Mouse (Mus musculus) forebrain, embryonic 15.5 days (tissue): ENCODE measurements around the gene Lrrc29. TPM values are rescaled to one million over a fixed set of nuclear protein-coding genes. Genes with fewer than 3 reads are reported as not detected.

Source experiments
- ATAC-seq: fragments of 200-750 bp; cut with Nextera tagmentation; replicated peaks from 2 replicates; pipeline ENCODE4 v1.8.0; 2017; ENCODE audit warnings: mild to moderate bottlenecking, moderate TSS enrichment, moderate library complexity
- H3K27ac ChIP-seq: fragments of 300-500 bp; sonication (generic); replicated peaks from 2 replicates; pipeline ENCODE4 v1.5.1; 2015; ENCODE audit warnings: mild to moderate bottlenecking, inconsistent platforms
- H3K27me3 ChIP-seq: fragments of 300-500 bp; sonication (generic); 2 replicates; pipeline ENCODE4 v1.6.1; 2015; ENCODE audit warnings: inconsistent platforms
- H3K36me3 ChIP-seq: fragments of 300-500 bp; sonication (generic); 2 replicates; pipeline ENCODE4 v1.6.1; 2015; ENCODE audit warnings: mild to moderate bottlenecking, inconsistent platforms
- H3K4me1 ChIP-seq: fragments of 300-500 bp; sonication (generic); 2 replicates; pipeline ENCODE4 v1.6.1; 2015; ENCODE audit warnings: inconsistent platforms
- H3K4me2 ChIP-seq: fragments of 300-500 bp; sonication (generic); replicated peaks from 2 replicates; pipeline ENCODE4 v1.6.1; 2015; ENCODE audit warnings: mild to moderate bottlenecking, inconsistent platforms
- H3K4me3 ChIP-seq: fragments of 300-500 bp; sonication (generic); 2 replicates; pipeline ENCODE4 v1.5.1; 2015; ENCODE audit warnings: mild to moderate bottlenecking, inconsistent platforms
- H3K9ac ChIP-seq: fragments of 300-500 bp; sonication (generic); replicated peaks from 2 replicates; pipeline ENCODE4 v1.6.1; 2015; ENCODE audit warnings: mild to moderate bottlenecking, inconsistent platforms
- H3K9me3 ChIP-seq: fragments of 300-500 bp; sonication (generic); 2 replicates; pipeline ENCODE4 v1.6.1; 2016; ENCODE audit warnings: inconsistent platforms
- WGBS: fragments of 180-500 bp; shearing (Covaris S2); methylation state at CpG from one replicate; pipeline ENCODE4 v1.1.7; 2015; ENCODE audit warnings: mixed read lengths; 5-methylcytosine and 5-hydroxymethylcytosine counted together
- polyA plus RNA-seq: library from polyadenylated mRNA; unstranded; fragments of >200 nt; fragmentation: Nextera tagmentation; extraction: Ambion mirVana; gene quantifications from 2 replicates; pipeline ENCODE4 v1.2.1, GENCODE M21; 2015

The Lrrc29 gene
- polyA plus RNA-seq, 1 experiment from 2014 or later, result 0.59 TPM

GRCm38 (mm10) chr8:105339886-105340635, 14.0 kb upstream of the Lrrc29 start:
- no peak overlapping the region for H3K4me2 ChIP-seq
- no peak overlapping the region for H3K4me3 ChIP-seq
- H3K27me3 ChIP-seq, result no peaks in the 10 kb centered on the region
- H3K9ac ChIP-seq, result no peak overlapping the region
- no peaks in the 10 kb centered on the region for H3K36me3 ChIP-seq
- no peaks in the 10 kb centered on the region for H3K4me1 ChIP-seq
- WGBS, result 81% methylated on average over 6 of the region's 6 CpGs
- no peaks in the 10 kb centered on the region for H3K9me3 ChIP-seq
- no peak for ATAC-seq
- H3K27ac ChIP-seq, result no peak overlapping the region

DNA sequence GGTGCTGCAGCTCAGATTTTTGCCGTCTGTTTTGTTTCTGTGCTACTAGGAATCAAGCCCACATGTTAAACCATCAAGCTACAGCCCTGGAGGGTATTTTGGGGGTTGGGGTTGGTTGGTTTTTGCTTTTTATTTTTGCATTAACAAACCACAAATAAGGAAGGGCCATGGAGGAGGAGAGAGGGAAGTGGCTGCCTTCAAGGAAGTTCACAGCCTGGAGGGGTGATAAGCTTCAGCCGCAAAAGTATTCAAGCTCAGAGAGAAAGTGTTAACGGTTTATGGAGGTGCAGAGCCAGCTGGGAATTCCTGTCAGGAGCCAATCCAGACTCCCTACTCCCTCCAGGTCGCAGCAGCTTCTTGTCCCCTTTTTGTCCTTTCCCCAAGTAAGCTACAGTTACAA, 12.9 kb upstream of the Lrrc29 start:
- Histone ChIP-seq H3K27ac (no peak overlapping the region), H3K4me1 (no peaks in the 10 kb centered on the region), H3K9ac (no peak overlapping the region), H3K36me3 (no peaks in the 10 kb centered on the region; the same call in 1 of the 2 replicates), H3K9me3 (no peaks in the 10 kb centered on the region), H3K4me2 (no peak overlapping the region), H3K27me3 (no peaks in the 10 kb centered on the region), H3K4me3 (no peak overlapping the region)
- WGBS, result 71% methylated on average over 4 of the region's 4 CpGs
- no peak for ATAC-seq

DNA sequence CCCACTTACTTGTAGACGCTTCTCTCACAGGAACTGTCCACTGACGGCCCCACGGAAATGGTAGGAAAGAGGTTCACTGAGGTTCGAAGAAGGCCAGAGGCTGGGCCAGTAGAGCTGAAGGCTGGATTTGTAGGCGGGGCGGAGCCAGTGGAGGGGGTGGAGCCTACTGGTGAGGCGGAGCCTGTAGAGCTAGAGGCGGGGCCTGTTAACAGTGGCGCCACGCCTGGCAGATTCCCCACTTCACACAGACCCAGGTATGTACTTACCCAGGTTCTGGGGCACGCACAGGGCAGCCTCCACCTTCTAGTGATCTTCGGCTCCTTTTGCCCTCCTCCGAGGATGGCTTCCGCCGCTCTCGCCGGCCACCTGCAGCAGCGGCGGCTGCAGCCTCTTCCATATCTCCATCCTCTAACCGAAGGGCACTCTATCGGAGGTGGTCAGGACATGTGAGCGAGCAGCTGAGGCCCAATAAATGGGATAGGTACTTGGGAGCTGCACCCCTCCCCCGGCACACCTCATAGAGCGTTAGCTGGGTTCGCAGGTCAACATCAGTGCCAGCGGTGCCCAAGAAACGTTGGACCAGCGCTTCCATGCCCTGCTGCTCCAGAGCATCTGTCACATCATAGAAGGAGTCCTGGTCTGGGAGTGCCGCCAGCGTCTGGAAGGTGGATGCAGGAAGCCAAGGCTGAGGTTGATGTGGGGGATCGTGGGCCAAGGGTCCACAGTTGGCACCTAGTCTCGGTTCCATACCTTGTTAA, 10.5 kb upstream of the Lrrc29 start:
- Histone ChIP-seq H3K4me3 (no peak overlapping the region), H3K9me3 (no peaks in the 10 kb centered on the region), H3K27ac (no peak overlapping the region), H3K9ac (no peak overlapping the region), H3K4me1 (no peaks in the 10 kb centered on the region), H3K27me3 (no peaks in the 10 kb centered on the region), H3K36me3 (peaks cover 9% of the 10 kb centered on the region), H3K4me2 (no peak overlapping the region)
- WGBS, result 49% methylated on average over 32 of the region's 32 CpGs
- no peak for ATAC-seq

GRCm38 (mm10) chr8:105332523-105332922, 6.4 kb upstream of the Lrrc29 start:
- no peak for ATAC-seq
- WGBS, result 69% methylated on average over 2 of the region's 2 CpGs
- H3K4me3 ChIP-seq, result no peak overlapping the region
- H3K27me3 ChIP-seq, result no peaks in the 10 kb centered on the region
- H3K9me3 ChIP-seq, result no peaks in the 10 kb centered on the region
- peaks cover 44% of the 10 kb centered on the region for H3K36me3 ChIP-seq
- no peak overlapping the region for H3K27ac ChIP-seq
- H3K9ac ChIP-seq, result no peak overlapping the region
- H3K4me1 ChIP-seq, result peaks cover under 1% of the 10 kb centered on the region
- no peak overlapping the region for H3K4me2 ChIP-seq

GRCm38 (mm10) chr8:105331931-105332330, 5.9 kb upstream of the Lrrc29 start:
- peaks cover 44% of the 10 kb centered on the region for H3K36me3 ChIP-seq
- H3K4me3 ChIP-seq, result no peak overlapping the region
- no peaks in the 10 kb centered on the region for H3K9me3 ChIP-seq
- no peak for ATAC-seq
- no peaks in the 10 kb centered on the region for H3K27me3 ChIP-seq
- H3K4me2 ChIP-seq, result no peak overlapping the region
- WGBS, result 97% methylated on average over 9 of the region's 9 CpGs
- H3K4me1 ChIP-seq, result peaks cover 7% of the 10 kb centered on the region
- no peak overlapping the region for H3K9ac ChIP-seq
- no peak overlapping the region for H3K27ac ChIP-seq

GRCm38 (mm10) chr8:105331469-105331868, 5.4 kb upstream of the Lrrc29 start:
- ATAC-seq, result no peak
- 96% methylated on average over 22 of the region's 22 CpGs for WGBS
- no peaks in the 10 kb centered on the region for H3K9me3 ChIP-seq
- H3K27ac ChIP-seq, result no peak overlapping the region
- no peak overlapping the region for H3K4me3 ChIP-seq
- H3K4me2 ChIP-seq, result no peak overlapping the region
- H3K36me3 ChIP-seq, result peaks cover 44% of the 10 kb centered on the region
- H3K9ac ChIP-seq, result no peak overlapping the region
- H3K4me1 ChIP-seq, result peaks cover 9% of the 10 kb centered on the region
- no peaks in the 10 kb centered on the region for H3K27me3 ChIP-seq

- no peak for ATAC-seq
- WGBS, result 94% methylated on average over 12 of the region's 12 CpGs
- peaks cover 44% of the 10 kb centered on the region for H3K36me3 ChIP-seq
- H3K4me3 ChIP-seq, result no peak overlapping the region
- H3K27ac ChIP-seq, result no peak overlapping the region
- H3K9me3 ChIP-seq, result no peaks in the 10 kb centered on the region
- H3K4me1 ChIP-seq, result peaks cover 13% of the 10 kb centered on the region
- no peaks in the 10 kb centered on the region for H3K27me3 ChIP-seq
- H3K9ac ChIP-seq, result no peak overlapping the region
- no peak overlapping the region for H3K4me2 ChIP-seq
These were observed 4.2 kb upstream of the Lrrc29 start for GRCm38 (mm10) chr8:105330325-105330724.

DNA sequence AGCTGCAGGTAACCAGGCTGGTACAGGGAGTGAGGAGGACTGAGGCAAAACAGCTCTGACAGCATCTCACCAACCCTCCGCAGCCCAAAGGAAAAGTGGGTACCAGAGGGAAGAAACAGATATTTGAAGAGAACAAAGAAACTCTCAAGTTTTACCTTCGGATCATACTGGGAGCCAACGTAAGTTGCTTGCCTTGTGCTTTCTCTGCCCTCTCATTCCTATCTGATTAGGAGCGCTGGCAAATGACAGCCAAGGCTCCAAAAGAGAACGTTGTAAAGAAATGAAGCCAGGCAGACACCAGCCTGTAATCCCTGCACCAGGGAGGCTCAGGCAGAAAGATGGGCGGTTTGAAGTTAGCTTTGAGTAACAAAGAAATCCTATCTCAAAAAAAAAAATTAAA, 890 bp upstream of the Lrrc29 start:
- Histone ChIP-seq H3K4me1 (peaks cover 19% of the 10 kb centered on the region), H3K4me2 (peak overlapping the region; percentile 69), H3K4me3 (peak overlapping the region; percentile 62), H3K9ac (peak overlapping the region; percentile 55), H3K27ac (peak overlapping the region; percentile 77; the same call in 1 of the 2 replicates), H3K27me3 (no peaks in the 10 kb centered on the region), H3K36me3 (peaks cover 40% of the 10 kb centered on the region), H3K9me3 (no peaks in the 10 kb centered on the region)
- ATAC-seq, result no peak; the same call in 1 of the 2 replicates
- 38% methylated on average over 6 of the region's 6 CpGs for WGBS

DNA sequence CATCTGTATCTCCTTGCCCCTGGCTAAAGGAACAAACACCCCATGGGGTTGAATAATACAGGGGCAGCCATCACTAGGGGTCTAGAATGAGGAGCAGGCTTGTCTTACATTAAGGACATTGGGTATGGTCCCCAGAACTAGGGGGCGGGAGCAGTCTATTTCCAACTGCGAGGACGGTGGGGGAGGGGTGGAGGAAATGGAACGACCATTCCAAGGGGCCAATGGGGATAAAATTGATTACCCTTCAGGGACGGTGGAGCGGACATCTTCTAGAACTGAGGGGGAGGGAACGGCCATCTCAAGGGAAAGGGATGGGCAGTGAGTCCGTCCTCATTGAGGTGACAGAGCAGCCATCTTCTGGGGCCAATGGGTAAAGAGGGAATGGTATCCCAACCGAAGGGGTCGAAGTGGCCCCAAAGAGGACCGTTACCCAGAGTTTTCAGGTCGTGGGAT, 411 bp downstream of the Lrrc29 start:
- Histone ChIP-seq H3K4me1 (peaks cover 19% of the 10 kb centered on the region), H3K27ac (peak overlapping the region; percentile 41; the same call in 1 of the 2 replicates), H3K4me2 (peak overlapping the region; percentile 79), H3K9ac (peak overlapping the region; percentile 69), H3K36me3 (peaks cover 33% of the 10 kb centered on the region), H3K4me3 (peak overlapping the region; percentile 62), H3K27me3 (no peaks in the 10 kb centered on the region), H3K9me3 (no peaks in the 10 kb centered on the region)
- peak; percentile 63; the same call in 1 of the 2 replicates for ATAC-seq
- WGBS, result under 1% methylated on average over 12 of the region's 12 CpGs

DNA sequence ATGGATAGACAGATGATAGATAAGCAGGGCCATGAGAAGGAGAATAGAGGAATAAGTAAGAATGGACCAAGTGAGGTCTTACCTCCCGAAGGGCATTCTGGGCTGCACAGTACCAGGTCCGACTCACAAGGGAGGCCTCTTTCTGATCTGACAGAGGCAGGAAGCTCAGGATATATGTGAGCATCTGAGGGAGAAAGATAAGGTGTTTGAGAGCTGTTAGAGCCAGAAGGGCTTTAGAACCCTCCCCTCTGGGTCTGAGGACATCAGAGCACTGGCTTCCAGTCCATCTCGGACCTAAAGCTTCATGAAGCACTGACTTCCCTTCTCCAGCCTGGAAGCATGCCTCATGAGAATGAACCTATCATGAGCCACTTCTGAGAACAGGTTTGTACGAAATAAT, 2.9 kb downstream of the Lrrc29 start:
- peaks cover 19% of the 10 kb centered on the region for H3K4me1 ChIP-seq
- no peak overlapping the region for H3K27ac ChIP-seq
- WGBS, result 94% methylated on average over 4 of the region's 4 CpGs
- no peak overlapping the region for H3K9ac ChIP-seq
- no peak overlapping the region for H3K4me3 ChIP-seq
- no peaks in the 10 kb centered on the region for H3K9me3 ChIP-seq
- no peaks in the 10 kb centered on the region for H3K27me3 ChIP-seq
- peaks cover 12% of the 10 kb centered on the region for H3K36me3 ChIP-seq
- ATAC-seq, result no peak
- no peak overlapping the region for H3K4me2 ChIP-seq

DNA sequence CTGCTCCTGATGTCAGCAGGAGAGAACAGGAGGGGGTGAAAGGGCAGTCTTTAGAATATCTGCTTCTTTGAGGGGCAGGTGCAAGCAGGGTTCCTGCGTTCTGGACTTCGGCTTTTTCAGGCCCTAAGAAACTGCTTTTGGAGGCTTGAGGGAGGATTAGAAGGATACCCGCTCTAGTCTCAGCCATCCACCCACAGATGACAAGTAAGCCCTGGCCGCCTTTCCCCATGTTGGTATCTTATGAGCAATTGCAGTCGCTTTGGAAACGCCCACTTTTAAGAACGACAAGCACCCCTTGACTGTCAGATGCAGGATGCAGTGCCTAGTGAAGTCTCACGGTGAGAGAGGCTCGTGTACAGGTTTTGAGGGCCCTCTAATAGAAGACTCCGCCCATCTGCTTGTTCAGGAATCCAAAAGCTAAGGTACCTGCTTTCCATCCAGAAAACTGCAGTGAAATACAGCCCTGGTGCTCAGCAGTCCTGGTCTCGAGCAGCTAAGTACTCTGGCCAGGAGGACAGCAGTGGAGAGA, 7.4 kb downstream of the Lrrc29 start:
- H3K4me2 ChIP-seq, result no peak overlapping the region
- H3K4me1 ChIP-seq, result no peaks in the 10 kb centered on the region
- H3K27ac ChIP-seq, result no peak overlapping the region
- H3K9ac ChIP-seq, result no peak overlapping the region
- WGBS, result 79% methylated on average over 11 of the region's 11 CpGs
- ATAC-seq, result no peak
- H3K36me3 ChIP-seq, result peaks cover 34% of the 10 kb centered on the region; the same call in 1 of the 2 replicates
- H3K27me3 ChIP-seq, result no peaks in the 10 kb centered on the region
- no peaks in the 10 kb centered on the region for H3K9me3 ChIP-seq
- no peak overlapping the region for H3K4me3 ChIP-seq

GRCm38 (mm10) chr8:105317941-105318340, 8.1 kb downstream of the Lrrc29 start:
- Histone ChIP-seq H3K27ac (no peak overlapping the region), H3K4me1 (no peaks in the 10 kb centered on the region), H3K4me2 (no peak overlapping the region), H3K27me3 (no peaks in the 10 kb centered on the region), H3K36me3 (peaks cover 38% of the 10 kb centered on the region; the same call in 1 of the 2 replicates), H3K4me3 (no peak overlapping the region), H3K9ac (no peak overlapping the region), H3K9me3 (no peaks in the 10 kb centered on the region)
- ATAC-seq, result no peak
- WGBS, result 74% methylated on average over 4 of the region's 4 CpGs
